Mouse (Mus musculus) embryo, embryonic 9.5 days (tissue): ENCODE measurements around the gene Cmtr1.
"Not testable (repeated sequence)": the region's sequence is repeated elsewhere in the genome, so short reads cannot be mapped to it uniquely, and the experiment has no call there.

Experiments used
- DNase-seq: peaks from one replicate; pipeline ENCODE4 v3.0.0-alpha.2; 2017; ENCODE audit errors: extremely low spot score

Cmtr1 gene

DNA sequence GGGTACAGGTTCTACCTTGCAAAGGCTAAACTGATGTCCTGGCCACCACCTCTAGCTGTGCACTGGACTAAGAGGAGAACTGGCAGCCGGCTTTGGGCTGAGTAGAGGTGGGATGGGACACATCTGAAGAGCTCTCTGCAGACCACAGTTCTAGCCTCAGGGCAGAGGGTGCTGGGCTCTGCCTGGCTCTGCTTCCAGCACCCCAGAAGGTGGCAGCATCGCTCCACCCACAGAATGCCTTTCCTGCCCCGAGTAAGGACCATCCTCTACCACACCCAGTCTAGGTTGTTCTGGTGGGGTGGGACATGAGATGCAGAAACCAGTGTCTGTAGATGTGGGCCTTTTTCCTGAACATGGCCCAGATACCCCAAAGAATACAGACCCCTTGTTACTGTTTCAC is 44.4 kb downstream of the Cmtr1 start:
- peak; percentile 55 for DNase-seq

DNA sequence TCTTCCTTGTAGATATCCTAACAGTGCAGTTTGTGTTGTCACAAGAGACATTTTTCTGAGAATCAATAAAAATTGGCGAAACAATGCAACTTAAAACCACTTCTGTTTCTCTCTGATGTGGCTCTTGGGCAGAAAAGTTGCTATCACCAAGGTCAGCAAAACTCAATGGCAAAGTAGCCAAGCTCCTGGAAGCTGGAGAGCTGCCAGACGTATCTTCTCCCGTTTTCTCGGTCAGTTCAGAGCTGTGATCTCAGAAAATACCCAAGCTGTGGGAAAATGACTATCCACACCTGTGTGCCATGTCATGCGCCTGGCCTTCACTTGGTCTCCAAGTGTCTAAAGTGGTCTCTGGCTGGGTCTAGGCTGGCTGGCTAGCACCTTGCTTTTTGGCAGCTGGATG is 45.5 kb downstream of the Cmtr1 start:
- no peak for DNase-seq

DNA sequence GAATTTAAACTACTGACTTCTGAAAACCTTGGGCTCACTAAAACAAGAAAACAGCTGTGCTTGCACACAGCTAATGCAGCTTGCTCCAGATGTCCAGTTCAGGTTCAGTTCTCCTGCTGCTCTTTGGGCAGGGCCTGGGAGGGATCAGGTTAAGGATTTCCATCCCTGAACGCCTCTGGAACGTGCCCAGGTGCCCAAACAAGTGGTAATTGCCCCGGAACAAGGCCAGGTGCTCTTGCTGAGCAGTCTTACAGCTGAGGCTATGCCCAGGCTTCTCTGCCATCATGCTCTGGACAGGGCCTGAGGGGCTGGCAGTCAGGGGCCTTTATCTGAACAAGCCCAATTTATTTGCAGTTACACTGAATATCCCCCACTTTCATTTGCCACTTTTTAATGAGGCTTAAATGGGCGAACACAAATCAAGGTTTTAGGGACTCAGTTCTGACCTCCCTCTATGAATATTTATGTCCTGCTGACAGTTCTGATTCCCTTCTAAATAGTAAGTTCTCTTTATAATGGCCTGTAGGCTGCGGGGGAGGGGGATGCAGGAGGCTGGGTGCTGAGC is 46.7 kb downstream of the Cmtr1 start:
- no peak for DNase-seq

- no peak for DNase-seq
Measured at GRCm38 (mm10) chr17:29708783-29709182, 48.4 kb downstream of the Cmtr1 start.

- DNase-seq = no peak
Measured at GRCm38 (mm10) chr17:29710562-29711044, 50.2 kb downstream of the Cmtr1 start.

- DNase-seq = no peak
Measured at GRCm38 (mm10) chr17:29711076-29711744, 50.8 kb downstream of the Cmtr1 start.

DNA sequence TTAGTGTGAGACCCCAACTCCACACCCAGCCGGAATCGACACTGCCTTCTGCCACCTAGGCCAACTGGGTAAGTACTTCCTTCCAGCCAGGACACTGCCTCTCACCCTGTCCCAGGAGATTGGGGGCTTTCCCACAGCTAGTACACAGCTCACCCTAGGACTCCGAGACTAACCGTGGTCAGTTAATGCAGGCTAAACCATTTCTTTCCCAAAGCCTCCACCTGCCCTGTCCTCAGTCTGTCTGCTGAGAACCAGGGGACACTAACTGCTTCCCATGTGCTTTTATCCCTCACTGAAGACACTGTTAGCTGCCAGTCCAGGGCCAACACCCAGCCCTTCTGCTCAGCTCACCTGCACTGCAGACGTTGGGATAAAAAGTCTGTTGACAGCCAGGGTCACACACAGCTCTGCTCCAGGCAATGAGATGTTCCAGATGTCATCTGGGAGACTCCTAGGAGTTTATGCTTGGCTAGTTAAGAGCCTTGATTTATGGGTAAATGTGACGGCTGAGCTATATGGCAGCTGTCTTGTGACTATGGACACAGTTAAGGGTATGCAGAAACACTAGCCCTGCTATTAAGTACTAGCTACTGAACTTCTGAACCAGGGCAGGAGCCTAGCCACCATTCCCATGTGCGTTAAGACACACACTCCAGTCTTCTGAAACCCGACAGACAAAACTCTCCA is 51.5 kb downstream of the Cmtr1 start:
- no peak for DNase-seq

- no peak for DNase-seq
Measured at GRCm38 (mm10) chr17:29712565-29712964, 52.2 kb downstream of the Cmtr1 start.

DNA sequence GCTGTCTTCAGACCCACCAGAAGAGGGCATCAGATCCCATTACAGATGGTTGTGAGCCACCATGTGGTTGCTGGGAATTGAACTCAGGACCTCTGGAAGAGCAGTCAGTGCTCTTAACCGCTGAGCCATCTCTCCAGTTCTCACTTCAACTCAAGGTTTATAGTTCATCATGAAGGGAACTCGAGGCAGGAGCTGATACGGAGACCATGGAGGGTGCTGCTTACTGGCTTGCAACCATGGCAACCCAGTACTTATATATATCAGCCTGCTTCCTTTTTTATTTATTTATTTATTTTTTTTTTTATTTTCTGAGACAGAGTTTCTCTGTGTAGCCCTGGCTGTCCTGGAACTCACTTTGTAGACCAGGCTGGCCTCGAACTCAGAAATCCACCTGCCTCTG is 53.3 kb downstream of the Cmtr1 start:
- not testable (repeated sequence) for DNase-seq

DNA sequence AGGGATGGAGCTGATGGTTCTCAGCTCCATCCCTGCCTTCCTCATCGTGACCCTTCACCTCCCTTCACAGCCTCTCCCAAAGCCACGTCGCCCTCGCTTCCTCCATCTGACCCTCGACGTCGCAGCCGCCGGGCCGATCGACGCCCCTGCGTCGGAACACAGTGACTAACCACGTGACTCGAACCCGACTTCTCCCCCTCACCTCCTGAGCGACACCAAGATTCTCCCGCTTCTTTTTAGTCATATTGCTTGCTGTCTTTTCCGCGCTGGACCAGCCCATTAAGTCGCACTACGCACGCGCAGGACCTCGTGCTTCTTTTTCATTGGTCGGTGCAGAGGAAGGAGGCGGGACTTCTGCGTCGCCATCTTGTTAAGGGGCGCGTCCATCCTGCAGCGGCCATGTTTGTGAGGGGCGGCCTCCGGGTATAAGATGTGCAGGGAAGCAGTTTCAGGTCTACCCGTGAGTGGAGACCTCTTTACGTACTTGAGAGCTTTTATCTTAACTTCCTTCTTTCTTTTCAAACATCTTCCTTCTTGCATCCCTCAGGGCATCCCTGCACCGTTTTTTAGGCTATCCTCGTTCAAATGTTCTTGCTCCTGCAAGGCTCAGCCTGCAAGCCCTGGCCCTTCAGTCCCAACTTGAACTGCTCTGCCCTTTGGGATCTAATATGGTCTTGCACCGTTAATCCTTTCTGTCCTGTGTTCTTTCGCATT is 56.5 kb downstream of the Cmtr1 start, which contains the start of gene Ccdc167:
TSS of gene Ccdc167 (minus strand) at position 313 of the 714 bp plus-strand sequence.
- peak; percentile 98 for DNase-seq

- no peak for DNase-seq
Measured at GRCm38 (mm10) chr17:29718660-29719059, 58.3 kb downstream of the Cmtr1 start.

DNA sequence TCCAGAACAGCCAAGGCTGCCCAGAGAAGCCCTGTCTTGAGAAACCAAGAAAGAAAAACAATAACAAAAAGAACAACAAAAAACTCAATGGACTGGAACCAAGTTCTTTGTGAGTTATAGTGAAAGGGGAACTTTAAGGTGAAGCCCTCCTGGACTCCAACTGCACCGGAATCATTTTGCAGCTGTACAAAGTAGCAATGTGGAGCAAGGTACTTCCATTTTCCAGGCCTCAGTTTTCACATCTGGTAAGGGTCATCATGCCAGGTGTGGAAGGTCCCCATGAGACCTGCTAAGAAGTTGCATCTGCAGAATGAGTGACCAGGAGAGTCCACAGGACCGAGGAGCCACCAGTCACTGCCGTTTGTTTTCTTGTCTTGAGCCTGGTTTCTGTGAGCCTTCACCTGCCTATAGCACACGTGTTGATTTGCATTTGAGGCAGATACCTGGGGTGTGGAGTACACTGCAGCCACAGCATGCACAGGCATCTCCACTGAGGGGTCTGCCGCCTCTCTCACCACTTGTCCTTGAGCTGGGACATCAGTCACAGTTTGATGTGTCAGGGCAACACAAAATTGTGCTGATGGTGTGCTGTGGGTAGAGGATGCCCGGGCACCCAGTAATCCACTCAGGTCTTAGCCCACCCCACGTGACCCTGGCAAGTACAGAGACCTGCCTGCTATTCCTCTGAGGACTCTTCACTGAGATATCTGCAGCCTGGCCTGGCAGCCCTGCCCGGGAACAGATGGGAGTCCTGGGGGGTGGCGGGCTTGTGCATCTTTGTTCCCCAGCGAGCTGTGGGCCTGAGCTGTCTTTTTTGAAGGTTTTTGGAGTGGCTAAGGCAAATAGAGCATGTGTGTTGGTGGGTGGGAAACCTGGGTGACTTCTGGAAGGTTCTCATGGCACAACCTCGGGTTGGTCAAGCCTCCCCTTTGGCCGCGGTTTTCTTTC is 59.5 kb downstream of the Cmtr1 start:
- DNase-seq = no peak

GRCm38 (mm10) chr17:29720755-29721365 is 60.5 kb downstream of the Cmtr1 start:
- DNase-seq = no peak

- DNase-seq = no peak
Measured at GRCm38 (mm10) chr17:29724610-29725009, 64.2 kb downstream of the Cmtr1 start.

- no peak for DNase-seq
Measured at GRCm38 (mm10) chr17:29725027-29725620, 64.7 kb downstream of the Cmtr1 start.

DNA sequence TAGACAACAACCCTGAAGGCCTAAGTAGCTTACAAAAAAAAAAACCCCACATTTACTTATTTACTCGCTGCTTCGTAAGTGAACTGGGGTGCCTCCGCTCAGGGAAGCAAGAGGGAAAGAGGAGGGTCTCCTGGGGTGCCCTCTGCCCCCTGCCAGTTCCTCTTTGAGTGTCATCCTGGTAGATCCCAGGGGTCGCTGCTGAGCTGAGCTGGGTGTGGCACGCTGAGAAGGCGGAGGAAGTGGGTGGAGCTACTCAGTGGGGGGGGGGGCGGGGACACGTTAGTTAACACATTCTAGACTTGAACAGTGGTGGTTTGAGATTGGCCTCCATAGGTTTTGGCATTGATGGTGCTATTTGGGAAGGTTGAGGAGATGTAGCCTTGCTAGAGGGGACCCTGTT is 67.7 kb downstream of the Cmtr1 start:
- no peak for DNase-seq

GRCm38 (mm10) chr17:29730510-29731265 is 70.3 kb downstream of the Cmtr1 start:
- DNase-seq = no peak

DNA sequence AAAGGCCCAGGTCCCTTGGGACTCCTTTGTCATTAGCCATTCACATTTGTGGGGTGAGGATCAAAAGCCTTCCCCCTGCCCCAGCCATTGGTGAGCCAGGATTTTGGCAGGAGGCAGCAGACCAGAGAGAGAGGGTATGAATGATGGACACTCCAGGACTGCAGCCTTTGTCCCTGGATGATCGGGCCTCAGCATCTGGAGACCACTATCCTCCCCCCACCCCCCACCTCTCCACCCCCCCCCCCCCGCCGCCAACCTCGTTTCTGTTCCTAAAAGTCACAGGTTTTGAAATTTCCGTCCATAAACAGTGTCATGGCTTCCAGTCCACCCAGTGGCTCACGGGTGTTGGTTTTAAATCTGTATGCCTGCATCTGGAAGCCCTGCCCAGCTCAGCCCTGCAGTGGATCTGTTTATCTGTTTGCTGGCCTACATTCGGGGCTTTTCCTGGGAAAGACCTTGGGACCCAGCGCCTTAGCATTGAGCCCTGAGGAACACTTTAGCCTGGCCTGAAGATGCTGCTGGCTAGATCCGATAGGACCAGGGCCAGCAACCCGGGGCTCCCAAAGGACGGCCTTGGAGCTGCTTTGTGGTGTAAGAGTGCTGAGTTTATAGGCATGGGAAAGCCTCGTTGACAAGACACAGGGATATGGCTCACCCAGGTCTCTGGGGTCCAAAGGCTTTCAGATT is 71.0 kb downstream of the Cmtr1 start:
- no peak for DNase-seq

- DNase-seq = no peak
Measured at GRCm38 (mm10) chr17:29731953-29732325, 71.5 kb downstream of the Cmtr1 start.
